Mouse (Mus musculus) thymus, adult 2 months (tissue): ENCODE measurements around the gene Oxtr.

Source experiments
- CTCF ChIP-seq: fragments of 200-500 bp; IDR thresholded peaks from 2 replicates; pipeline ENCODE4 v1.5.1; 2012; ENCODE audit warnings: mild to moderate bottlenecking, control low read depth, low read length, moderate library complexity, borderline replicate concordance; ENCODE audit not compliant: control insufficient read depth, poor library complexity, insufficient read depth; ENCODE audit errors: extremely low read depth
- POLR2A ChIP-seq: fragments of 200-500 bp; IDR thresholded peaks from 2 replicates; pipeline ENCODE4 v1.6.1; 2012; ENCODE audit warnings: mild to moderate bottlenecking, low read length, control low read depth, moderate library complexity; ENCODE audit not compliant: control insufficient read depth, poor library complexity, insufficient read depth; ENCODE audit errors: extremely low read depth

- TF ChIP-seq CTCF (no peak), POLR2A (no peak)
Measured at GRCm38 (mm10) chr6:112488821-112489180, 942 bp downstream of the Oxtr start.
